Mouse (Mus musculus) thymus, postnatal 14 days (tissue): ENCODE measurements around the gene Atraid.

ENCODE experiments used
- DNase-seq: peaks from one replicate; pipeline ENCODE4 v3.0.0; 2021

Atraid gene

GRCm38 (mm10) chr5:31095711-31096480 is 47.8 kb downstream of the Atraid start:
- no peak for DNase-seq
